Mouse (Mus musculus): ENCODE measurements around the gene Gpr108.

Gpr108 gene

GRCm38 (mm10) chr17:57273846-57274245 is 25.6 kb upstream of the Gpr108 start:
- no peak for DNase-seq (ENCODE audit: extremely low spot score, low read depth, low spot score)

GRCm38 (mm10) chr17:57271301-57271700 is 23.1 kb upstream of the Gpr108 start:
- DNase-seq (ENCODE audit: extremely low spot score, low read depth, low spot score) = no peak

- no peak for DNase-seq (ENCODE audit: extremely low spot score, low read depth, low spot score)
Measured at GRCm38 (mm10) chr17:57267556-57268126, 19.4 kb upstream of the Gpr108 start.

GRCm38 (mm10) chr17:57264972-57265945 is 17.0 kb upstream of the Gpr108 start:
- no peak for DNase-seq (ENCODE audit: extremely low spot score, low read depth, low spot score)

- no peak for DNase-seq (ENCODE audit: extremely low spot score, low read depth, low spot score)
Measured at GRCm38 (mm10) chr17:57264164-57264563, 15.9 kb upstream of the Gpr108 start.

GRCm38 (mm10) chr17:57262901-57263550 is 14.8 kb upstream of the Gpr108 start:
- DNase-seq (ENCODE audit: extremely low spot score, low read depth, low spot score) = no peak

- DNase-seq (ENCODE audit: extremely low spot score, low read depth, low spot score) = no peak
Measured at GRCm38 (mm10) chr17:57261796-57262195, 13.6 kb upstream of the Gpr108 start.

GRCm38 (mm10) chr17:57261286-57261685 is 13.0 kb upstream of the Gpr108 start:
- no peak for DNase-seq (ENCODE audit: extremely low spot score, low read depth, low spot score)

- no peak for DNase-seq (ENCODE audit: extremely low spot score, low read depth, low spot score)
Measured at GRCm38 (mm10) chr17:57260351-57260750, 12.1 kb upstream of the Gpr108 start.

- DNase-seq (ENCODE audit: extremely low spot score, low read depth, low spot score) = no peak
Measured at GRCm38 (mm10) chr17:57259742-57260141, 11.5 kb upstream of the Gpr108 start.

- DNase-seq (ENCODE audit: extremely low spot score, low read depth, low spot score) = no peak
Measured at GRCm38 (mm10) chr17:57258191-57258590, 9.9 kb upstream of the Gpr108 start.

- DNase-seq (ENCODE audit: extremely low spot score, low read depth, low spot score) = no peak
Measured at GRCm38 (mm10) chr17:57256921-57257485, 8.8 kb upstream of the Gpr108 start.

GRCm38 (mm10) chr17:57255354-57255753 is 7.1 kb upstream of the Gpr108 start:
- DNase-seq (ENCODE audit: extremely low spot score, low read depth, low spot score) = no peak

GRCm38 (mm10) chr17:57253306-57253705 is 5.1 kb upstream of the Gpr108 start:
- no peak for DNase-seq (ENCODE audit: extremely low spot score, low read depth, low spot score)

GRCm38 (mm10) chr17:57251431-57251830 is 3.2 kb upstream of the Gpr108 start:
- no peak for DNase-seq (ENCODE audit: extremely low spot score, low read depth, low spot score)

GRCm38 (mm10) chr17:57250461-57251160 is 2.4 kb upstream of the Gpr108 start:
- no peak for DNase-seq (ENCODE audit: extremely low spot score, low read depth, low spot score)

GRCm38 (mm10) chr17:57249186-57250181 is 1.2 kb upstream of the Gpr108 start, which contains the start of gene Trip10:
TSS of gene Trip10 (plus strand) at chr17:57249455.
- peak; percentile 62 for DNase-seq (ENCODE audit: extremely low spot score, low read depth, low spot score)

GRCm38 (mm10) chr17:57248771-57249170 is 525 bp upstream of the Gpr108 start:
- no peak for DNase-seq (ENCODE audit: extremely low spot score, low read depth, low spot score)

- peak; percentile 100 for DNase-seq (ENCODE audit: extremely low spot score, low read depth, low spot score)
Measured at GRCm38 (mm10) chr17:57247393-57248200, 649 bp downstream of the Gpr108 start.

Measured in hindlimb bud, embryonic 11.5 days (tissue).